Mouse (Mus musculus) adrenal gland, postnatal 25 days (tissue): ENCODE data around the gene Adamts17. TPM values are rescaled to one million over a fixed set of nuclear protein-coding genes. Genes with fewer than 3 reads are reported as not detected.

Experiments used
- DNase-seq: peaks from one replicate; pipeline ENCODE4 v3.0.0; 2021; ENCODE audit warnings: mixed read lengths
- total RNA-seq: library from RNA; stranded (reverse); gene quantifications from 2 replicates; pipeline ENCODE4 v1.2.3, GENCODE M21; 2021

Gene Adamts17
- total RNA-seq, 1 experiment from 2014 or later: 5.3 TPM

- DNase-seq: no peak
These were observed 7.0 kb downstream of the Adamts17 start for GRCm38 (mm10) chr7:66846582-66846981.

DNA sequence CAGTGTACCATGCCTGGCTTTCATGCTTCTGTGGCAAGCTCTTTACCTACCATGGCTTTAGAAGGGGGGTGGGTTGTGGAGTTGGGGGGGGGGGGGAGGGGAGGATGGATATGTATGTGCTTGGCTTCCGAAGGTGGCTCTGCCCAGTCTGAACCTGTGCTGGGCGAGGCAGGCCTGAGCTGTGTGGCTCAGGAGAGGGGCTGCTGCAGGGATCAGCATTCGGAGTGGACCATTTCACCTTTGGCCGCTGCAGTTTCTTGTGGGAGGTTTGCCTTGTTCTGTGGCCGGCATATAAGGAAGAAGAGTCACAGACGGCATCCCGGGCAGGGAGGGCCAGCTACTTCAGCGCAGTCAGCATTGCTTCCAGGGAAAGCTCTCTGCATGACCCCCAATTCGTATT is 7.8 kb downstream of the Adamts17 start:
- DNase-seq: no peak

GRCm38 (mm10) chr7:66849316-66849715 is 9.8 kb downstream of the Adamts17 start:
- DNase-seq: no peak

GRCm38 (mm10) chr7:66852164-66852563 is 12.6 kb downstream of the Adamts17 start:
- no peak for DNase-seq

- DNase-seq: no peak
These were observed 18.1 kb downstream of the Adamts17 start for GRCm38 (mm10) chr7:66857610-66858009.

DNA sequence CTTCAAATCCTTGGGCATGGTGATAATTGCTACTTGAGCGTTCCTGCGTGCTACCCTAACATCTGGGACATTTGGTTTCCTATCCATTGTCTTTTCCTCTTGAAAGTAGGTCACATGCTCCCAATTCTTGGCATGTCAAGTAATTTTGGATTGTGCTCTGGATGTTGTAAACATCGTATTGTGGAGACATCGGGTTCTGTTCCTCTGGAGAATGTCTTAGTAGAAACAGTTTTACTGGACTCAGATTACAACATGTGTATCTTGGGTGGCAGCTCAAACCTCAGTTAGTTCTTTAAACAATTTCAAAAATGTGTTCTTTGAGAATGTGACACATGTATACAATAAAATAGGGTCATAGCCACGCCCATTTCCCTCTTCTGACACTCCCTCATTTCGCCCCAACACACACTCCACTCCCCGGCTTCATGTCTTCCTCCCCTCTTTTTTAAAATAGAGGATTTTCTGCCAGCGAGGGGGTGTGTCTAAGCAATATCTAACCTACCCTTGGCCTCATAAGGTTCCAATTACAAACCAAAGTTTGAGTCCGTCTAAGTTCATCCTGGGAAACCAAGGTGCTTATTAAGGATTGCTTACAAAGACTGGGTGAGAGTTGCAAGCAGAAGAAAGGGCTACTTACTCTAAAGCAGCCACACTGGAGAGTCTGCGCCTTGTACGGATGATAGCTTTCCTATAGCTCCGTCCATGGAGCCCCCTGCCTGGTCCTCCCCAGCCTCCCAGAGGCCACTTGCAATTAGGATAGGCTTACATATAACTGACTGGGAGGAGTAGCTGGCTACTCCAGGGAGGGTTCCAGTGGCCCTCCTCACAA is 18.9 kb downstream of the Adamts17 start:
- no peak for DNase-seq

DNA sequence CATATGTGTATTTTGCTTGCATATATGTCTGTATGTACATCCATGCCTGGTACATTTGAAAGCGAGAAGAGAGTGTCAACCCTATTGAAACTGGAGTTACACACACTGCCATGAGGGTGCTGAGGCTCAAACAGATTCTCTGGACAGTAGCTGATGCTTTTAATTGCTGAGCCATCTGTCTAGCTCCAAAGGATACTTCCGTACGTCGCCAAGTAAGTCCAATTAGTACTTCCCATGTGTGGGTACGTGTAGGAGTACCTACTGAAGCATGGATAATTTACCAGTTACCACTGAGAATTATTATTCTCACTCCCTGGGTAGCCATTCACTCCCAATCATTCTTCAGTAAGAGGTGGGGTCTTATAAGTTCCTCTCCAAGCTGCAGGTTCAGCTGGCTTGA is 19.7 kb downstream of the Adamts17 start:
- DNase-seq: no peak

- no peak for DNase-seq
These were observed 27.6 kb downstream of the Adamts17 start for GRCm38 (mm10) chr7:66866944-66867718.

GRCm38 (mm10) chr7:66867719-66868501 is 28.4 kb downstream of the Adamts17 start:
- DNase-seq: no peak

GRCm38 (mm10) chr7:66871520-66871919 is 32.0 kb downstream of the Adamts17 start:
- DNase-seq: no peak

DNA sequence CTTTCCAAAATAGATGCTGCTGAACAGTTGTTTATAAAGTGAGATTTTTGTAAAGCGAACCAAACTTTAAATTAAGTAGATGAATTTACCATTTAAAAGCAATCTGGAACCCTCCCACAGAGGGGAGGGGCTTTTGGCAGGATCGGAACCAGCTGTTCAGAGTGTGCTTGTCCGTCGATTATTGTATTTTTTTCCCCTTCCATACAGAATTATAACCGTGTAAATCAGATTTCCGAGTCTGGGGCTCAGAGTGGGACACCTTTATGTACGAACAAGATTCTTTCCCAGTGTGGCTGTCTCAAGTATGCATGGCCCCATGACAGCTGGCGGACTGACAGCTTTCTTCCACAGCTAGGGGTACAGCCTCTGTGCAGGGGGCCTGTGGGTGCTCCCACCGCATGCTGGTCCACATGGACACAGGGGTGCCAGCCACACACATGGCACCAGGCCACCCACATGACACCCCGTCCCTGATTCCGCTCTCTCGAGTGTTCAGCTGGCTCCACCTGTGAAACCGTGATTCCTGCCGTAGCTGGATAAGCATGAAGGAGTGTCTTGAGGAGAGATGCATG is 32.5 kb downstream of the Adamts17 start:
- DNase-seq: no peak

- DNase-seq: no peak
These were observed 33.7 kb downstream of the Adamts17 start for GRCm38 (mm10) chr7:66873235-66873634.

- no peak for DNase-seq
These were observed 51.9 kb downstream of the Adamts17 start for GRCm38 (mm10) chr7:66891431-66891830.

GRCm38 (mm10) chr7:66892096-66892495 is 52.6 kb downstream of the Adamts17 start:
- no peak for DNase-seq

- no peak for DNase-seq
These were observed 62.8 kb downstream of the Adamts17 start for GRCm38 (mm10) chr7:66902376-66902775.

- peak; percentile 26 for DNase-seq
These were observed 63.5 kb downstream of the Adamts17 start for GRCm38 (mm10) chr7:66903014-66903413.

GRCm38 (mm10) chr7:66905941-66906340 is 66.4 kb downstream of the Adamts17 start:
- no peak for DNase-seq

DNA sequence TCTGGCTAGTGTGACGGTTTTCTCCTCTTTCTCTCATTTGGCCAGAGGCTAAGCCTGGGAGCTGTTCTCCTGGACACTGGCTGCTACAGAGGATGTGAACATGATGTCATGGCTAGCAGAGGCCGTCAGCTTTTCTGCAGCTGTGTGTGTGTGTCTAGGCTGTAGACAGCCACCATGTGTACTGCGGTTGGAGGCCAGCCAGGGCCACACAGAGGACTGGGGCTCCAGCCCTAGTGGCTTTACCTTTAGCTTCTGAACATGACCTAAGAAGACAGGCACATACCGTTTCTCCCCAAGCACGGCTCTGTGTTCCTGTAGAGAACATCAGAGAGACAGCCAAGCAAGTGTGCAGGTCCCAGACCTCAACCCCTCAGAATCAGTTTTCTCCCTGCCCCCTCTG is 73.3 kb downstream of the Adamts17 start:
- peak; percentile 23 for DNase-seq

DNA sequence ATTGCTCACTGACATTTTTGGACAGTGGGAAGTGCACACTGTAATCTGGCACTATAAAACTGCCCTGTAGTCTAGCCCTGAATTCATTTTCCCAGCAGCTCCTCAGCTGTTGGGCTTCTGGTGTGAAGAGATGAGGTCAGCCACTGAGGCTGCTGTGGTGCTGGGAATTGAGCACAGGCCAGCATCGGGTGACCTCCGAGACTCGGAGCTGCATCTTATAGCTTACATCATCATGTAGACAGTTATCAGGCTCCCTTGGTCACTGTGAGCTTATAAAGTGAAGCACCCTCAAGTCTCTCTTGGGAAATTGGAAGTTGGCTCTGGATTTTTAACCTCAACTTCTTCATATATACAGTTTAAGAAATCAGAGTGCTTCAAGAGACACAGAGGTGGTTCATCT is 84.1 kb downstream of the Adamts17 start:
- no peak for DNase-seq

GRCm38 (mm10) chr7:66924104-66924503 is 84.6 kb downstream of the Adamts17 start:
- no peak for DNase-seq

GRCm38 (mm10) chr7:66929263-66929662 is 89.7 kb downstream of the Adamts17 start:
- peak; percentile 42 for DNase-seq

DNA sequence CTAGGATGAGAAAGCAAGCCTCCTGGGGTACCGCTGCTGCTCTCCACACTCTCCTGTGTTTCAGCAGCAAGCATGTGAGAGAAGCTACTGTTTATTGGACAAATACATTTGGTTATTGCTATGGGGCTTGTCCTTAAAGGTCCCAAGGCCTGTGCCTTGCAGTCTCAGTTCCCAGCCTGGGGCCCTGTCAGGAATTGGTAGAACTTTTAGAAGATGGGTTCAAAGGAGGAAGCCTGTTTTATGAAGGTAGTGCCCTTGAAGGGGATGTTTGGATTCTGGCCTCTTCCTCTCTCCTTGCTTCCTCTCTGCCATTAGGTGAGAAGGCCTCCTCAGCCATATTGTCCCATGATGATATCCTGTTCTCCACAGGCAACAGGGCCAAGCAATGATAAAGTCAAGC is 91.8 kb downstream of the Adamts17 start:
- DNase-seq: no peak
